28 mouse cellular contexts compared by ENCODE assay signal in genomic region chr6:21829930-21830329, GRCm38 (mm10). TPM values are rescaled to one million over a fixed set of nuclear protein-coding genes. Genes with fewer than 3 reads are reported as not detected.
A peak's percentile ranks its signal among the peaks of the same experiment; 100 is the strongest.
DNase-seq lines count a peak whose midpoint lies in the region; ATAC-seq and TF ChIP-seq lines count a peak whose summit lies in the region.
"Had no signal": no experiment of that assay in that cellular context is flagged by ENCODE, and none has a peak within 500 bp of the region (broad histone marks: within the 10 kb centered on the region; RNA-seq: fewer than 3 reads in every experiment).

No protein-coding gene starts in this region.

- ATAC-seq in hindbrain, embryonic 16.5 days = 0 out of 2 replicates have a peak, but pooled peaks have one; percentile 27
- ATAC-seq in hindbrain, embryonic 13.5 days (ENCODE audit: low FRiP score) = no peak
- ATAC-seq in kidney, postnatal 0 days (replicated peaks; ENCODE audit: low FRiP score, low read depth) = peak; percentile 54; the same call in 1 of the 2 replicates
- ATAC-seq in stomach, embryonic 14.5 days (ENCODE audit: insufficient number of reproducible peaks, insufficient read depth, low FRiP score, low read depth) = peak; percentile 63; the same call in 1 of the 2 replicates
- no peak for ATAC-seq in stomach, postnatal 0 days (ENCODE audit: low FRiP score, low TSS enrichment)
- ATAC-seq: CD4-positive, CD25-positive, alpha-beta regulatory T cell, adult 4 months; forebrain, postnatal 0 days; liver, postnatal 0 days had no signal

- H3K36me3 ChIP-seq in hindbrain, embryonic 16.5 days (ENCODE audit: control insufficient read depth, insufficient read depth, low read length) = peaks cover 7% of the 10 kb centered on the region; the same call in 1 of the 2 replicates
- peaks cover 20% of the 10 kb centered on the region for H3K36me3 ChIP-seq in hindbrain, embryonic 13.5 days
- peaks cover 7% of the 10 kb centered on the region; the same call in 1 of the 2 replicates for H3K36me3 ChIP-seq in kidney, postnatal 0 days (ENCODE audit: insufficient read depth, low read length)
- no peaks in the 10 kb centered on the region for H3K36me3 ChIP-seq in stomach, embryonic 14.5 days (ENCODE audit: control insufficient read depth, insufficient read depth, low read length)
- no peaks in the 10 kb centered on the region for H3K36me3 ChIP-seq in stomach, postnatal 0 days (ENCODE audit: control insufficient read depth, insufficient read depth, low read length)

- 76% methylated on average over 7 of the region's 7 CpGs for WGBS in hindbrain, embryonic 16.5 days
- WGBS in hindbrain, embryonic 13.5 days = 82% methylated on average over 7 of the region's 7 CpGs
- WGBS in kidney, postnatal 0 days = 61% methylated on average over 7 of the region's 7 CpGs
- WGBS in stomach, embryonic 14.5 days = 30% methylated on average over 7 of the region's 7 CpGs
- 41% methylated on average over 7 of the region's 7 CpGs for WGBS in stomach, postnatal 0 days

- no peak for TF ChIP-seq CTCF in kidney, postnatal 0 days (IDR thresholded peaks at IDR 0.05; ENCODE audit: low read depth)
- TF ChIP-seq CTCF in stomach, postnatal 0 days (IDR thresholded peaks at IDR 0.05; ENCODE audit: low read depth) = no peak

- no peak for DNase-seq in kidney, postnatal 0 days (ENCODE audit: low spot score)
- DNase-seq in kidney, adult 8-10 months = no peak
- no peak for DNase-seq in stomach, postnatal 0 days (ENCODE audit: low spot score)
- no peak for DNase-seq in adrenal gland, postnatal 4 days (ENCODE audit: low spot score in 2 of 2)
- DNase-seq: adrenal gland, postnatal 14 days; cerebellum, adult 18-20 months; cerebellum, postnatal 10 days; forebrain, postnatal 0 days; gastrocnemius, postnatal 10 days; heart, postnatal 10 days; kidney, postnatal 14 days; liver, postnatal 0 days; lung, postnatal 36 days; right cerebral cortex, postnatal 4 days had no signal

- H3K27ac ChIP-seq in hindbrain, embryonic 16.5 days (ENCODE audit: low read depth, low read length) = no peak overlapping the region
- H3K27ac ChIP-seq in hindbrain, embryonic 13.5 days = no peak overlapping the region
- 0 out of 2 replicates have a peak overlapping the region, but pooled peaks have one; percentile 39 for H3K27ac ChIP-seq in kidney, postnatal 0 days
- H3K27ac ChIP-seq in stomach, embryonic 14.5 days (ENCODE audit: low read length) = no peak overlapping the region
- no peak overlapping the region for H3K27ac ChIP-seq in stomach, postnatal 0 days (replicated peaks)
- H3K27ac ChIP-seq: embryonic facial prominence, embryonic 13.5 days; forebrain, embryonic 10.5 days; heart, embryonic 13.5 days; hindbrain, embryonic 10.5 days; layer of hippocampus, adult 2 months; left cerebral cortex, adult 2 months; limb, embryonic 12.5 days; midbrain, embryonic 12.5 days had no signal

- H3K4me2 ChIP-seq in hindbrain, embryonic 16.5 days (ENCODE audit: low read length) = no peak overlapping the region
- no peak overlapping the region for H3K4me2 ChIP-seq in hindbrain, embryonic 13.5 days
- no peak overlapping the region for H3K4me2 ChIP-seq in kidney, postnatal 0 days (ENCODE audit: low read length)
- no peak overlapping the region for H3K4me2 ChIP-seq in stomach, embryonic 14.5 days (replicated peaks; ENCODE audit: low read depth, low read length)
- H3K4me2 ChIP-seq in stomach, postnatal 0 days (replicated peaks; ENCODE audit: low read depth) = no peak overlapping the region; the same call in 1 of the 2 replicates
- H3K4me2 ChIP-seq: embryonic facial prominence, embryonic 13.5 days; heart, embryonic 13.5 days; limb, embryonic 12.5 days; liver, embryonic 11.5 days; midbrain, embryonic 12.5 days had no signal

- H3K4me1 ChIP-seq in hindbrain, embryonic 16.5 days (ENCODE audit: control insufficient read depth, insufficient read depth, low read depth, low read length) = no peaks in the 10 kb centered on the region
- 0 out of 2 replicates have a peak, but pooled peaks cover 2% of the 10 kb centered on the region for H3K4me1 ChIP-seq in hindbrain, embryonic 13.5 days (replicated peaks)
- peaks cover 5% of the 10 kb centered on the region; the same call in 1 of the 2 replicates for H3K4me1 ChIP-seq in kidney, postnatal 0 days (replicated peaks; ENCODE audit: insufficient read depth, low read length)
- H3K4me1 ChIP-seq in stomach, embryonic 14.5 days (ENCODE audit: control insufficient read depth, insufficient read depth, low read length) = peaks cover 5% of the 10 kb centered on the region
- H3K4me1 ChIP-seq in stomach, postnatal 0 days (replicated peaks; ENCODE audit: control insufficient read depth, insufficient read depth) = no peaks in the 10 kb centered on the region
- H3K4me1 ChIP-seq: forebrain, embryonic 10.5 days; hindbrain, embryonic 10.5 days; limb, embryonic 12.5 days; midbrain, embryonic 12.5 days had no signal

- no peaks in the 10 kb centered on the region for H3K9me3 ChIP-seq in hindbrain, embryonic 16.5 days (ENCODE audit: control insufficient read depth, low read length)
- H3K9me3 ChIP-seq in hindbrain, embryonic 13.5 days = no peaks in the 10 kb centered on the region
- no peaks in the 10 kb centered on the region for H3K9me3 ChIP-seq in kidney, postnatal 0 days (replicated peaks; ENCODE audit: low read length)
- no peaks in the 10 kb centered on the region for H3K9me3 ChIP-seq in stomach, embryonic 14.5 days (ENCODE audit: control insufficient read depth, low read depth, low read length)
- no peaks in the 10 kb centered on the region for H3K9me3 ChIP-seq in stomach, postnatal 0 days (ENCODE audit: control insufficient read depth, low read length)
- H3K9me3 ChIP-seq: embryonic facial prominence, embryonic 13.5 days; forebrain, embryonic 10.5 days; heart, embryonic 13.5 days; hindbrain, embryonic 10.5 days; limb, embryonic 12.5 days; midbrain, embryonic 12.5 days had no signal

- TF ChIP-seq EP300 in stomach, postnatal 0 days (optimal IDR thresholded peaks at IDR 0.05) = no peak

- no peak overlapping the region for H3K9ac ChIP-seq in hindbrain, embryonic 16.5 days (ENCODE audit: low read depth, low read length)
- H3K9ac ChIP-seq in hindbrain, embryonic 13.5 days = no peak overlapping the region
- H3K9ac ChIP-seq in kidney, postnatal 0 days (ENCODE audit: low read depth, low read length) = no peak overlapping the region
- H3K9ac ChIP-seq in stomach, embryonic 14.5 days (replicated peaks; ENCODE audit: low read depth, low read length) = no peak overlapping the region
- no peak overlapping the region for H3K9ac ChIP-seq in stomach, postnatal 0 days (ENCODE audit: low read length)
- H3K9ac ChIP-seq: embryonic facial prominence, embryonic 13.5 days; forebrain, postnatal 0 days; heart, embryonic 13.5 days; limb, embryonic 12.5 days; liver, postnatal 0 days; midbrain, embryonic 12.5 days had no signal

- H3K4me3 ChIP-seq in hindbrain, embryonic 16.5 days (ENCODE audit: low read length) = no peak overlapping the region
- no peak overlapping the region for H3K4me3 ChIP-seq in hindbrain, embryonic 13.5 days
- no peak overlapping the region for H3K4me3 ChIP-seq in kidney, postnatal 0 days (replicated peaks; ENCODE audit: low read depth, low read length)
- no peak overlapping the region for H3K4me3 ChIP-seq in stomach, embryonic 14.5 days (ENCODE audit: low read depth, low read length)
- no peak overlapping the region for H3K4me3 ChIP-seq in stomach, postnatal 0 days (ENCODE audit: low read depth, low read length)
- H3K4me3 ChIP-seq: embryonic facial prominence, embryonic 13.5 days; forebrain, embryonic 10.5 days; heart, embryonic 13.5 days; hindbrain, embryonic 10.5 days; layer of hippocampus, adult 2 months; left cerebral cortex, adult 2 months; limb, embryonic 12.5 days; midbrain, embryonic 12.5 days had no signal

- no peaks in the 10 kb centered on the region for H3K27me3 ChIP-seq in hindbrain, embryonic 16.5 days (replicated peaks; ENCODE audit: control insufficient read depth, insufficient read depth, low read length)
- no peaks in the 10 kb centered on the region for H3K27me3 ChIP-seq in hindbrain, embryonic 13.5 days
- H3K27me3 ChIP-seq in kidney, postnatal 0 days (ENCODE audit: insufficient read depth, low read length) = no peaks in the 10 kb centered on the region
- no peaks in the 10 kb centered on the region for H3K27me3 ChIP-seq in stomach, embryonic 14.5 days (ENCODE audit: control insufficient read depth, insufficient read depth, low read length)
- H3K27me3 ChIP-seq in stomach, postnatal 0 days (ENCODE audit: control insufficient read depth, insufficient read depth, low read length) = no peaks in the 10 kb centered on the region
- H3K27me3 ChIP-seq: embryonic facial prominence, embryonic 13.5 days; heart, embryonic 13.5 days; limb, embryonic 12.5 days; midbrain, embryonic 12.5 days had no signal

RNA-seq across cellular contexts. Expression of gene Tspan12, which starts 22.4 kb away (rescaled TPM):
- polyA plus RNA-seq in hindbrain, embryonic 16.5 days (2015; fragmentation: Nextera tagmentation; extraction: Ambion mirVana) = 72.0 and 76.6 TPM in 2 replicates
- 64.6 and 69.6 TPM in 2 replicates for polyA plus RNA-seq in hindbrain, embryonic 13.5 days (2015; fragmentation: Nextera tagmentation; extraction: Ambion mirVana)
- 111 and 114 TPM in 2 replicates for polyA plus RNA-seq in kidney, postnatal 0 days (2015; fragmentation: Nextera tagmentation; extraction: Ambion mirVana)
- polyA plus RNA-seq in stomach, embryonic 14.5 days (2014; fragmentation: Nextera tagmentation; extraction: Ambion mirVana) = 88.3 and 89.5 TPM in 2 replicates
- 25.0 TPM in 2 replicates for polyA plus RNA-seq in stomach, postnatal 0 days (2015; fragmentation: Nextera tagmentation; extraction: Ambion mirVana)
- 100 to 1,000 TPM; 114 to 129 TPM for total RNA-seq in adrenal gland, postnatal 4 days (2021)
- total RNA-seq: megakaryocyte, adult 5-6 weeks had no signal
- polyA plus RNA-seq: CD4-positive, CD25-positive, alpha-beta regulatory T cell, adult 4 months had no signal

Comparison
In these comparisons a context has a peak if more than half of its experiments do, and no peak if none do; other contexts are left out.
1. ATAC-seq: peak in hindbrain, embryonic 16.5 days (single experiment), kidney, postnatal 0 days (single experiment) and stomach, embryonic 14.5 days (single experiment); none in hindbrain, embryonic 13.5 days (single experiment) and stomach, postnatal 0 days (single experiment).